Mouse (Mus musculus): ENCODE measurements around the gene Ankub1. TPM values are rescaled to one million over a fixed set of nuclear protein-coding genes. Genes with fewer than 3 reads are reported as not detected.

Ankub1 gene
- total RNA-seq, 2 experiments from 2014 or later: not detected

DNA sequence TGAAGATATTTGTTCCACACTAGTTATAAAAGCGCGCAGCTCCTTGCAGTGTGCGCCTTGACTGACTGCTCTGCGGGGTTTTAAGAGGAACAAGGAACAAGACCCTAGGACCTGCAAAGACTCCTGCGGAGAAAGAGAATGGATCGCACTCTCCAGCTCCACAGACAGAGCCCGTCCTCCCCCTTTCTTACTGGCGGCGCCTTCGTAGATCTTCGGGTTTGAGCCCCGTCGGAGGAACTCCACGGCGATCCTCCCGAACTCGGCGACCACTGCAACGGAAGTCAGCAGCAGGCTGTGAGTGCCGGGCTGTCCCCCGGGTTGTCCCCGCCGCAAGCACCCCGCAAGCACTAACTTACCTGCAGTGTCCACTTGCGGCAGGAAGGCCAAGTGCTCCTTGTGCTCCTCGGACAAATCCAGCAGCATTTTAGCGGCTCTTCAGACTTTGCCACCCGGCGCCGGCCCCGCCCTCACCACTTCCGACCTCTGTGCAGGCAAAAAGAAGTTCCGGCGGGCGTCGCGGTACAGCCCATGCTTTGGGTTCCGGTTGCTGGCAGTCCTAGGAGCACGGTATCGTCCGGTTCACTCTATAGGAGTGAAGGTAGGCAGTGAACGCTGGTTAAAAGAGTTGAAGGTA, 41.3 kb downstream of the Ankub1 start, which contains the start of gene Commd2:
Gene Commd2, minus strand, starts transcription at position 485 of the 634 bp plus-strand sequence.
- peak; percentile 98 for ATAC-seq (replicated peaks; ENCODE audit: poor library complexity, severe bottlenecking)

DNA sequence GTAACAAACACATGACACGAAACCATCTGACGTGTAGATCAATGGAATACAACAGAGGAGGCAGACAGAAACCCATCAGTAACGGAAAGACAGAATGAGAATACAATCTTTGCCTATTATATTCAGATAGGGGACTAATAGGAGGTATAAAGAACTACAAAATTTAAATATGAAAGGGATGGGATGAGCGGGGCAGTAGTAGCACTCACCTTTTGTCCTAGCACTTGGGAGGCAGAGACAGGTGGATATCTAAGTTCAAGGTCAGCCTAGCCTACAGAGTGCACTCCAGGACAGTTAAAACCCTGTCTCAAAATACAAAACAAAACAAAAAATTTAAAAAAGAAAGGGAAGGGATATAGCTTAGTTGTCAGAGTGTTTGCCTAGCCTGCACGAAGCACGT, 49.4 kb downstream of the Ankub1 start:
- no peak for ATAC-seq (replicated peaks; ENCODE audit: poor library complexity, severe bottlenecking)

DNA sequence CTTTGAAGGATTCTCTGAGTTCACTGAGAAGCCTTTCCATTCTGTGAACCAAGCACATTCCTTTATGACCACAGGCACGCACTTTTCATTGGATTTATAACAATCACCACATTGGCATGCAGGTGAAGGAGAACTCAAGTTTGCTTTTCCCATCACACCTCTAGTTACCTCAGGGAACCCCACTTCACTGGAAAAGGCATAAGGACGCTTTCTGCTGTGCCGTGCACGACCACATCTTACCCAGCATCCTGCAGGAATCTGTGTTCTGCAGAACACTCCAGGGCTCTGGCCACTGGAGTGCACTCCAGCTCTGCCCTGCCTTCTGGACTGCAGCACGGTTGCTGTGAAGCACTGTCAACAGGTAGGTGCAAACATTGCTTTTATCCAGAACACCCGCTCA, 55.0 kb downstream of the Ankub1 start:
- ATAC-seq (replicated peaks; ENCODE audit: poor library complexity, severe bottlenecking): no peak

DNA sequence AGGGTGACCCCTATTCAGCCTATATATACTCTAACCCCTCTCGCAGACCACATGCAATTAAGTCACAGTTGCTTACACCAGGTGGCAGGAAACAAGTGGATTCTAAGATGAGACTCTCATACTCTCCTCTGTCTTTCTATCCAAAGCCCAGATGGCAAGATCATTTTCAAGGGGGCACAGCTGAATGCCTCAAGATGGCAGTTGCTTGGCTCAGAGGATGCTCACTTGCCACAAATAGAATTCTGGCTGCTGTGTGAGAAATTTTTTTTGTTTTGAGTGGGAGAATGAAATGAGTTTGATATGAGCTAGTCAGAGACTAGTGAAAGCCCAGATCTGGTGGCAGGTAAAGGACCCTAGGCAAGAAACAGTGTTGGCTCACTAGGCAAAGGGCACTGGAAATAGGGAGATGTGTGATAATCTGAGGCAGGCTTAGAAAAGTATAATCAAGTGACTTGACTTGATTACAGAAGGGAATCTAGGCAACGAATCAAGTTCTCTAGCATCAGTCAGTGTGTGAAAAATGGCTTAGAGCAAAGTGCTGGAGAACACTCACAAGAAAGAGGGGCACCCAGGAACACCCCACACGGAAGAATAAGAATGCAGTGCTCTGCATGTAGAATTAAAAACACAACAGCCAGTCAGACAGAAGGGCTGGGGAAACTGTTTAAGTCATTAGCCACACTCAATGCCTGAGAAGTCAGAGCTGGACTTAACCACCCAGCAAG, 57.7 kb downstream of the Ankub1 start:
- no peak for ATAC-seq (replicated peaks; ENCODE audit: poor library complexity, severe bottlenecking)

DNA sequence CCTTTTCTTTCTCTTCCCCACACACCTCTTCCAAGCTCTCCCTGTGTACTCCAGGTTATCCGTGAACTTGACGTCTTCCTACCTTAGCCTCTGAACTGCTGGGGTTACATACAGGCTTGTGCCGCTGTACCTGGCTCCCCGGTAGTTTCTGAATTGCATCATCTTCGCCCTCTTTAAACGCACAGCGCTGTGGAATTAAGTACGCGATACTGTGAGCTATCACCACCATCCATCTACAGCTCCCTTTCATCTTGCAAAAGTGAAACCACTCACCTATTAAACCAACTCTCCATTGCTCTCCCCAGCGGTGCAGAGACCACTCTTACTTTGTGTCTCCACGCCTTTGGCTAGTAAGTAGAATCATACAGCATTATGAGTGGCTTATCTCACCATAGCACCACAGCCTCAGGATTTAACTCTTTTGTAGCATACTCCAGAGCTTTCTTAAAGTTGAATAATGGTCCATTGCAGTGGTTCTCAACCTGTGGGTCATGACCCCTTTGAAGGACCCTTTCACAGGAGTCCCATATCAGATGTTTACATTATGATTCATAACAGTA, 65.6 kb downstream of the Ankub1 start:
- no peak for ATAC-seq (replicated peaks; ENCODE audit: poor library complexity, severe bottlenecking)

DNA sequence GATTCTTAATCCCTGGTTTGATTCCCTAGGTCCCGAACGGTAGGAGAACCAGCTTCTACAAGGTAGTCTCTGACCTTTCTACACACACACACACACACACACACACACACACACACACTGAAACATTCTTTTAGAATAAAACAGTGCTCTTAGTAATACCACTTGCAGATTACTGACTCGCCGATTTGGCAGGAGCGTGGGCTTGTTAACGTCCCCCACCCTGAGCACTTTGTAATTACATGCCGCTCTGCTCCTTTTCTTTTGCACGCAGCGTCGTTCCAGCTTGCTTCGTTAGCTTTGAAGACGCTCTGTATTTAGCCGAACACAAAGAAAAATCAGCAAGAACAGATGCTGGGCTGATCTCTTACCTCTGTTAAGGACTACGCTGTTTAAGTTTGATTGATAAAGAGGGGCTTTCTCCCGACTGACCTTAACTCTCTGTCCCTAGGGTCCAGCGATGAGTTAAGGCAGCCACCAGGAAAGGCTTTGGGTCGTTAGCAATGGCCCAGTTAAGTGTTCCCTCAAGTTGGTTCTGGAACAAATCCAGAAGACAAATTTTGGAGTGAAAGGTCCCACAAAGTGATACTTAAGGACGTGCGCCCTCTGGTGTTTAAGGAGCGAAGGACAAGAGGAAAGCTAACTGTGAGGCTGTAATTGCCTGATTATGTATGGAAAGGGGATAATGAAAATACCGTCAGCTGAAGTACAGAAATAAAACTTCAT, 67.2 kb downstream of the Ankub1 start:
- peak; percentile 75; the same call in 1 of the 2 replicates for ATAC-seq (replicated peaks; ENCODE audit: poor library complexity, severe bottlenecking)

DNA sequence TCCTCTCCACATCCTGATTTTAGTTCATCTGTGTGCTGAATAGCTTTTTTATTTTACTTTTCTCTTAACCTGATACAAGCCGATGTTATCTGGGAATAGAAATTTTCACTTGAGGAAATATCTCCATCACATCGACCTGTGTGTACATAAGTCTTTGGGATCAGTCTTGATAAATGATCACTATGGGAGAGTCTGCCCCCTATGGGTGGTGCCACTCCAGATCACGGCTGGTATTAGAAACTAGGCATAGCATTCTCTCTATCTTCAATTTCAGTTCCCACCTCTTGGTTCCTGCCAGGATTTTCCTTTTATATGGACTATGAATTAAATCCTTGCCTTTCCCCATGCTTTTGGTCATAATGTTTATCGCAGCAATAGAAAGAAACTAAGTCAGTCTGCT, 72.9 kb downstream of the Ankub1 start:
- ATAC-seq (replicated peaks; ENCODE audit: poor library complexity, severe bottlenecking): no peak

DNA sequence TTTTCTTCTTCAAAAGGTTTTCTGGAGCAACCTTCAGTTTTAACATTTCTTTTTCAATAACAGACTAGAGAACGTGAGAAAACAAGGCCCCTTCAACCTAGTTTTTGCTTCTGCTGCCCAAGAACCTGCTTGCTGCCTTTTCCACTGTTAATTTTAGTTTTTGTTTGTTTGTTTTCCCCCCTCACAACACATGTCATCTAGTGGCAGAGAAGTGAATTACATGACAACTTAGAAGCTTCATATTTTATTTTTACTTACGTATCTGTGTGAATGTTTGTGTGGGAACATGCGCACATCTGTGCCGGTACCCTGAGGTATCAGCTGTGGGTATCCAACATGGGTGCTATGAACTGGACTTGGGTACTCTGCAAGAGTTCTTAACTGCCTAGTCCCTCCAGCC, 76.9 kb downstream of the Ankub1 start:
- no peak for ATAC-seq (replicated peaks; ENCODE audit: poor library complexity, severe bottlenecking)

DNA sequence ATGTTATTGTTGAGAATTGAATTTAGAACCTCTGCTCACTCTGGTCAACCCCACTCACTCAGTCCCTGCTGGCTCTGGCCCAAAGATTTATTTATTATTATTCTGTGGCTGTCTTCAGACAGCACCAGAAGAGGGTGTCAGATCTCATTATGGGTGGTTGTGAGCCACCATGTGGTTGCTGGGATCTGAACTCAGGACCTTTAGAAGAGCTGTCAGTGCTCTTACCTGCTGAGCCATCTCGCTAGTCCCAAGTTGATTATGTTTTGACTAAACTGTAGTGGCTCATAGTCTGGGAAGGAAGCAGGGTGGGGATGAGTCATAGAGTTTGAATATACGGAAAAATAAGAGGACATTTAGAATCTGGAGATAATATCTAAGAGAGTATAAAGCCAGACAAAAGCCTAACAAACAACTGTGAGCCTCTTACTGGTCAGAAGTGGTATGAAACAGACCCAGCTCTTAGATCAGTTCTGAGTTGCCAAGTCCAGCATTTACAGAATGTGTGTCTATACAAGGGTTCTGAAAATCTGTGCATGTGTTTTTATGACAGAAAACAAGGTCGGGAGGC, 80.1 kb downstream of the Ankub1 start:
- ATAC-seq (replicated peaks; ENCODE audit: poor library complexity, severe bottlenecking): no peak

DNA sequence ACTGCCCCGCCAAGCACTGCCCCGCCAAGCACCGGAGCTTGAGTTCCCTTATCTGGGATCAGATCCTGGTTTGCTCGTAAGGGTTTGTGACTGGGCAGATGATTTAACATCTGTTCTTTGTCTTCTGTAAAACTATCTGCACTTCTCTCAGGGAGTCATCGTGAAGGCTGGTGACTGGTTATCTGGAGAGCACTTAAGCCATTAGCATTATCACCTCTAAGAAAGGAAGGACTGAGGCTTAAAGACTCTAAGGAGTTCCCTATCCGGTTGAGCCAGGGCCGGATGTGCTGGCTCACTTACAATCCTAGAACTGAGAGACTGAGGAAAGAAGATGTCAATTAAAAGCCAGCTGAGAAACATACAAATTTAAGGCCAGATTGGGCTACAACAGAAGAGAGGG, 80.8 kb downstream of the Ankub1 start:
- ATAC-seq (replicated peaks; ENCODE audit: poor library complexity, severe bottlenecking): no peak

Other genes starting within 250 kb of the Ankub1 start
- not detected in 2 replicates for gene Wwtr1, start 116.9 kb downstream of the Ankub1 start, total RNA-seq (2014; fragmentation: Nextera tagmentation)
- gene Wwtr1, start 116.9 kb downstream of the Ankub1 start, total RNA-seq (2017): not detected in 2 replicates
- gene Commd2, start 41.1 kb downstream of the Ankub1 start, total RNA-seq (2014; fragmentation: Nextera tagmentation): 37.6 and 54.8 TPM in 2 replicates
- 18.2 and 20.3 TPM in 2 replicates for gene Commd2, start 41.1 kb downstream of the Ankub1 start, total RNA-seq (2017)
- 55.9 and 59.9 TPM in 2 replicates for gene Rnf13, start 43.3 kb upstream of the Ankub1 start, total RNA-seq (2014; fragmentation: Nextera tagmentation)
- 61.9 and 81.3 TPM in 2 replicates for gene Rnf13, start 43.3 kb upstream of the Ankub1 start, total RNA-seq (2017)
- gene Pfn2, start 155.3 kb upstream of the Ankub1 start, total RNA-seq (2014; fragmentation: Nextera tagmentation): not detected in 2 replicates
- not detected in 2 replicates for gene Pfn2, start 155.3 kb upstream of the Ankub1 start, total RNA-seq (2017)

Data from granulocyte monocyte progenitor cell, adult 5-6 weeks (primary cell).